Mouse (Mus musculus): ENCODE data around the gene Rfng.

DNA sequence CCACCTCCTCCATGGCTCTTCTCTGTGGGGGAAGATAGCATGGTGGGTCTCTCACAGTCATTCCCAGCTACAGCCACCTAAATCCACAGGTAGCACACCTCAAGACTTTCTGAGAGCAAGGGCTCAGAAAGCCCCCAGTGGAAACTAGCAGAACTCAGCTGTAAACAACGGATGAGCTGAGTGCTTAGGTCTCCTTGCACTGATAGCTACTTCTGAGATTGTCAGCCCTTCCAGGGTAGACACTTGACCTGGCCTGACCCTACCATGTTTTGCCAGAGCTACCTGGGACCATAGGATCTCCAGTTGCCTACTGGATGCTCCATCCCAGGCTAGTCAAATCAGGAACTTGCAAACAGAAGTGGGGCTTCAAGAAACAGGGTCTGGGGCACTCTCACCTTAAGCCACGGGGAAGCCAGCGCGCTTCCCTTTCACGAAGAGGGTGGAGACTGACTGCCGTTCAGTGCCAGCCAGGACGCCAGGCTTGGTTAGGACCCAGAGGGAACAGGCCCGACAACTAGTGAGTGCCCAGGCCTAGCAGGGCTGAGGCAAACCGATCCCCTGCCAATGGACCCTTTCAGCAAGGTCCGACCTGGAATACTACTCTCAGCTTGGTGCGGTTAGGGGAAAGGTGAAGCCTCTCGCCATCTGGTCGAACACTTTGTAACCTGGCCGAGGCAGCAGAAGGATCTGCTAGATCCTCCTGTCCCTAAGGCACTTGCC, 39.0 kb upstream of the Rfng start:
- no peak for TF ChIP-seq REST (IDR thresholded peaks at IDR 0.05; ENCODE audit: insufficient read depth, insufficient read length)
- no peak for TF ChIP-seq POLR2A (IDR thresholded peaks at IDR 0.05; ENCODE audit: insufficient read length, low read depth)
- no peak for TF ChIP-seq CEBPB (IDR thresholded peaks at IDR 0.05; ENCODE audit: insufficient read depth, poor library complexity, severe bottlenecking)
- TF ChIP-seq MAX (IDR thresholded peaks at IDR 0.05; ENCODE audit: low read depth), result no peak
- TF ChIP-seq TCF12 (IDR thresholded peaks at IDR 0.05; ENCODE audit: insufficient read depth, poor library complexity, severe bottlenecking), result no peak
- TF ChIP-seq MYOD1 (IDR thresholded peaks at IDR 0.05; ENCODE audit: control insufficient read depth in 1 of 3, insufficient read length in 2 of 3, low read depth in 2 of 3), result no peak

Measured in myocyte (in vitro differentiated cells).